Mouse (Mus musculus) left cerebral cortex, postnatal 4 days (tissue): ENCODE measurements around the gene Rgs8. TPM values are rescaled to one million over a fixed set of nuclear protein-coding genes. Genes with fewer than 3 reads are reported as not detected.

ENCODE experiments used
- DNase-seq: peaks from one replicate; pipeline ENCODE4 v3.0.0-alpha.2; 2022
- intact Hi-C: fragments of 180-260 bp; cut with DNase I; formaldehyde crosslinking; loops from one replicate; pipeline ENCODE4 v1.15.1; 2025
- total RNA-seq, 2 experiments: library from RNA; stranded (reverse); gene quantifications; 2 replicates each; pipeline ENCODE4 v1.2.3; 2021

Gene Rgs8
- total RNA-seq, 2 experiments from 2014 or later, result 22.2 to 27.3 TPM

GRCm38 (mm10) chr1:153673900-153674299 lies 21.1 kb downstream of the Rgs8 start:
- intact Hi-C loops, result no loop called here
- DNase-seq, result no peak

- no peak for DNase-seq
- intact Hi-C loops, result no loop called here
Measured at GRCm38 (mm10) chr1:153675591-153675990, 22.8 kb downstream of the Rgs8 start.

GRCm38 (mm10) chr1:153677635-153678034 lies 24.8 kb downstream of the Rgs8 start:
- DNase-seq, result no peak
- intact Hi-C loops, result no loop called here

- intact Hi-C loops, result no loop called here
Measured at GRCm38 (mm10) chr1:153679147-153679546, 26.3 kb downstream of the Rgs8 start.

GRCm38 (mm10) chr1:153679653-153680052 lies 26.8 kb downstream of the Rgs8 start:
- no peak for DNase-seq
- intact Hi-C loops, result no loop called here

More at GRCm38 (mm10) chr1:153679147-153679546, 26.3 kb downstream of the Rgs8 start:
- DNase-seq, result peak; percentile 28

- intact Hi-C loops, result no loop called here
- no peak for DNase-seq
Measured at GRCm38 (mm10) chr1:153680363-153680762, 27.5 kb downstream of the Rgs8 start.

- no peak for DNase-seq
- intact Hi-C loops, result no loop called here
Measured at GRCm38 (mm10) chr1:153681036-153681435, 28.2 kb downstream of the Rgs8 start.

GRCm38 (mm10) chr1:153683190-153683589 lies 30.4 kb downstream of the Rgs8 start:
- intact Hi-C loops, result no loop called here
- no peak for DNase-seq

- intact Hi-C loops, result no loop called here
- no peak for DNase-seq
Measured at GRCm38 (mm10) chr1:153685630-153686029, 32.8 kb downstream of the Rgs8 start.

- DNase-seq, result no peak
- intact Hi-C loops, result no loop called here
Measured at GRCm38 (mm10) chr1:153692526-153692925, 39.7 kb downstream of the Rgs8 start.

- intact Hi-C loops, result no loop called here
- DNase-seq, result no peak
Measured at GRCm38 (mm10) chr1:153694372-153695120, 41.7 kb downstream of the Rgs8 start.

- DNase-seq, result peak; percentile 61
- intact Hi-C loops, result no loop called here
Measured at GRCm38 (mm10) chr1:153695398-153695797, 42.6 kb downstream of the Rgs8 start.

GRCm38 (mm10) chr1:153696093-153696492 lies 43.3 kb downstream of the Rgs8 start:
- intact Hi-C loops, result no loop called here
- no peak for DNase-seq

GRCm38 (mm10) chr1:153696541-153696940 lies 43.7 kb downstream of the Rgs8 start:
- intact Hi-C loops, result no loop called here
- DNase-seq, result no peak

GRCm38 (mm10) chr1:153697581-153698251 lies 44.9 kb downstream of the Rgs8 start:
- intact Hi-C loops, result no loop called here
- DNase-seq, result peak; percentile 29

- DNase-seq, result no peak
- intact Hi-C loops, result no loop called here
Measured at GRCm38 (mm10) chr1:153698311-153699084, 45.7 kb downstream of the Rgs8 start.

GRCm38 (mm10) chr1:153700448-153701063 lies 47.7 kb downstream of the Rgs8 start:
- DNase-seq, result no peak
- intact Hi-C loops, result no loop called here

- DNase-seq, result no peak
- intact Hi-C loops, result no loop called here
Measured at GRCm38 (mm10) chr1:153701461-153701860, 48.6 kb downstream of the Rgs8 start.

GRCm38 (mm10) chr1:153702166-153702852 lies 49.5 kb downstream of the Rgs8 start:
- intact Hi-C loops, result no loop called here

GRCm38 (mm10) chr1:153702853-153703410 lies 50.1 kb downstream of the Rgs8 start:
- DNase-seq, result no peak
- intact Hi-C loops, result no loop called here

More at GRCm38 (mm10) chr1:153702166-153702852, 49.5 kb downstream of the Rgs8 start:
- DNase-seq, result no peak
